Mouse (Mus musculus) kidney, postnatal 36 days (tissue): Measurements from ENCODE around the gene Smagp.
A peak's percentile ranks its signal among the peaks of the same experiment; 100 is the strongest.
"Not testable (repeated sequence)": the region's sequence is repeated elsewhere in the genome, so short reads cannot be mapped to it uniquely, and the experiment has no call there.

Experiments
- DNase-seq, 2 experiments: peaks; one replicate each; pipeline ENCODE4 v3.0.0; 2021 to 2022; ENCODE audit warnings: mixed read lengths in 2 of 2

Gene Smagp

DNA sequence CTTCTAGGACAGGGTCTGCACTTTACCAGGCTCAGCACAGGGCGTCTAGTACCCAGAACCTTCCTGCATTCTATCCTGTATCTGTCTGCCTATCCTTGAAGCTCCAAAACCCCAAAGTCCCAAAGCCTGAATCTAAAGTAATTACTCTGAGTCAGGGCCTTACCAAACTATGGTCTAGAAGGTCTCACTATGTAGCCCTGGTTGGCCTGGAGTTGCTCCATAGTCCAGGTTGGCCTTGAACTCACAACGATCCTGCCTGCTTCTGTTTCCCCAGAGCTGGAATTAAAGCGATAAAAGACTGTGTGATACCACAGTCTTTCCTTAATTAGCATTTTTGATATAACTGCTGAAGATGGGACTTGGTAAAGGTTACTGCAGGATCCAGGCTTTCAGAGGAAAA is 12.3 kb downstream of the Smagp start:
- DNase-seq = no peak

DNA sequence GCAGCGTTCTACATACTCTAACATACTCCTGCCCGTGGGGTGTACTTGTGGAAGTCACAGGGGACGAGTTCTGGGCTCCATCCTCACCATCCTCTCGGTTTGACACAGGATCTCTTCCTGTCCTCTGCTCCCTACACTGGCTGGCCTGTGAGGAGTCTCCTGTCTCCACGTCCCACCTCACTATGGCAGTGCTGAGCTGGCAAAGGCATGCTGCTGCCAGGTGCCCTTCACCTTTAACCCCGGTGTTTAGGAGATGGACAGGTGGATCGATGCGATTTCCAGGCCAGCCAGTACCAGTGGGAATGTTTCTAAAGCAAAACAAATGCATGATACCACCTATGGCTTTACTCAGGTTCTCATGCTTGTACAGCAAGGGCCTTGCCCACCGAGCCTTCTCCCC is 13.0 kb downstream of the Smagp start:
- DNase-seq = no peak

DNA sequence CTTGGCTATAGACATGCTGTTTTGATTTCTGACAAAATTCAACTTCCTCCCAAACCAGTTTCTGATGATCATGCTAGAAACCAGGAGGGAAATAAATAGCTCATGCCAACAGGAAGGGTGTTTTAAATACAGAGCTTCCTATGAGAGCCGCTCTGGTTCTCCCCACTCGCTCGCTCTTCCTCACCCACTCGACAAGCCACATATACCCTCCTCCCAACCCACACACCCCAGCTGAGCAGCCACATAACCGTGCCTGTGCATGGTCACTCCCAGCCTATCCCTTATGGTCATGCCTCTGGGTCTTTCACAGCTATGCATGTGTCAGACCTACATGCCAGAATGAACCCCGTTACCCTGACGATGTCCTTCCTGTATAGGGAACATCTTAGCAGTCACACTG is 14.6 kb downstream of the Smagp start:
- DNase-seq = no peak

DNA sequence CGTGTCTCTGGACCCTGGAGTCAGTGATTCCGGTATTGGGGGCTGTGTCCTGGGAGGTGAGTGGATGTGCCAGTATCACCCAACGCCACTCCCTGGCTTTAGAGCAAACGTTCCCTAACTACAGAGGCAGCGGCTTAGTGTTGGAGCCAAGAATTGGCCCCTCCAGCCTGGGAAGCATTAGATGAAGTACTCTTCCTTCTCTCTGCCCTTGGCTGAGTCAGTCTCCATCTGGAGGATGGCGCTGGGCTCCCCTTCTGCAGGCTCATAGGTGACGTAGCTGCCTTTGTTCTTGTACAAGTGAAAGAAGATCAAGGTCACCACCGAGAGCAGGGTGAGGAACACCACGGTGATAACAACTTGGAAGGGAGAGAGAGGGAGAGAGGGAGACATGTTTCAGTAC is 15.1 kb downstream of the Smagp start:
- DNase-seq = not testable (repeated sequence)

DNA sequence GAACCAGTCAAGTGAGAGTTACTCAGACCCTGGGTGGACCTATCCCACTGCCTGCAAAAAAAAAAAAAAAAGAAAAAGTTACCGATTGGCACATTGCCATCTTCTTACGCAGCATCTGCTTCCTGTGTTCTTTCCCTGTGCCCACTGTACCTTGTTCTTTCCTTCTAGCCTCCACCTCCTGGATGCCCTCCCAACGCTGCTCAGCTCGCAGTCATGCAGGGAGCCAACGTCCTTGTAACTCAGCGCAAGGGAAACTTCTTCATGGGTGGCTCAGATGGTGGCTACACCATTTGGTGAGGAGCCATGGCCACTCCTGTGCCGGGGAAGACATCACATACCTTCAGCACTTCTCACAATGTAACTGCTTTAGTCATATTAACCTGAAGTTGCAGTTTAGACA is 17.5 kb downstream of the Smagp start:
- DNase-seq = no peak

DNA sequence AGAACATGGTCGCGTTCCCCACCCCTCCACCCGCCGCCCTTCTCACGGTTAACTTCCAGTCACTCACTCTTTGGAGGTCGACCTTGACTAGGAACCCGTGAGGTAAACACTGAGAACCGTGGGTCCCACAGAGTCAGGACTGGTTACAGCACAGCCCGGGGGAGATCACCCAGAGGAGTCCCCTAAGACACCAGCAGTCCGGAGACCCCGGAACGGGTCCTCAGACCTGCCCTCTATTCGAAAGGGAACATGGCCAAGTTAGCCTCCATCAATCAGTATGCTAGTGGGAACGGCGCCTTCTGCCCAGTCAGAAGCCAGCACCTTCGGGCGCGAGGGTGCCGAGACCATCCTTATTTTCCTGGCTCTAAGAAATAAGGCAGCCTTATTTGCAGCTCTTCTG is 20.5 kb downstream of the Smagp start:
- DNase-seq = no peak

DNA sequence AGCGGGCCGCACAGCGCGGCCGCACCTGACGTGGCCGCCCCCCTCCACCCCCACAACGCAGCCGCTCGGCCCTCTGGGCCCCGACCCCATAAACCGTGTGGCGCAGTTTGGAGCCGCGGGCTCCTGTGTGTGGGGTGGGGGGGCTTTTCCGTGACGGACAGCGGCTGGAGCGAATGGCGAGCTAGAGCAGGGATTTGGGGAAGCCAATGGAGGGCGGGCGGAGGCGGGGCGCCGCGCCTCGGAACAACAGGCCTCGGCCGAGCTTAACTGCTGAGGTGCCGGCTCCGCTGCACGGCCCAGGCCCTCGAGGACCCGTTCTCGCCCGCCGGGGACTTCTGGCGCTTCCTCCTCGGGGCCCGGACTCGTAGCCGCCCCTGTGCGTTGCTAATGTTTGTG is 20.9 kb downstream of the Smagp start:
- DNase-seq = peak; percentile 94 to 97

DNA sequence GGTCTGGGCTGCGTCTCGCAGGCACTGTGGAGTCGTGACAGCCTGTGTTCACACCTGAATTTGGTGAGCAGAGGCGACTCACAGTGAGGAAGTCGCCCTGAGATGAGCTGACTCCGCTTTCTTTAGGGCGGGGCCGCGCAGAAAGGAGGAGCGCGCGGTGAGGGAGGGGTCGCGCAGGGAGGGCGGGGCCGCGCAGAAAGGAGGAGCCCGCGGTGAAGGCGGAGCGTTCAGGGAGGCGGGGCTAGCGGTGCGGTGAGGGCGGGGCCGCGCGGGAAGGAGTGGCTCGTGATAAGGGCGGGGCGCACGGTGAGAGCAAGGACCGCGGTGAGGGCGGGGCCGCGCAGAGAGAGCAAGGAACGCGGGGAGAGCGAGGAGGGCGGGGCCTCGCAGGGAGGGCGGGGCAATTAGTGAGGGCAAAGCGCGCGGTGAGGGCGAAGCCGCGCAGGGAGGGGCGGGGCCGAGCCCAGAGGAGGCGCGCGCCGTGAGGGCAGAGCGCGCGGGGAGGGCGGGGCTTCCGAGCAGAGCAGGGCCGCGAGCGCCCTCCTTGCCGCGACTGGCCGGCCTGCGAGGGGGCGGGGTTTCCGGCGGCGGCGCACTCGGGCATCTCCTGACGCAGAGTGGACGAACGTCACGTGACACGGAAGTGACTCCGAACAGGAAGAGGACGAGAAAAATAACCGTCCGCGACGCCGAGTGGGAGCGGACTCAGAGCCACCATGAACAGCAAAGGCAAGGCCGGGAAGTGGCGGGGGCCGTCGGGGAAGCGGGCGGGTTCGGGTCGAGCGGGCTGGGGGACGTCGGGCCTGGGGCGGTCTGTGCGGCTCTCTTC is 21.5 kb downstream of the Smagp start, which contains the start of gene Dazap2:
Gene Dazap2 (plus strand): TSS at position 354 of the 829 bp plus-strand sequence.
- DNase-seq = peak; percentile 98 to 100

DNA sequence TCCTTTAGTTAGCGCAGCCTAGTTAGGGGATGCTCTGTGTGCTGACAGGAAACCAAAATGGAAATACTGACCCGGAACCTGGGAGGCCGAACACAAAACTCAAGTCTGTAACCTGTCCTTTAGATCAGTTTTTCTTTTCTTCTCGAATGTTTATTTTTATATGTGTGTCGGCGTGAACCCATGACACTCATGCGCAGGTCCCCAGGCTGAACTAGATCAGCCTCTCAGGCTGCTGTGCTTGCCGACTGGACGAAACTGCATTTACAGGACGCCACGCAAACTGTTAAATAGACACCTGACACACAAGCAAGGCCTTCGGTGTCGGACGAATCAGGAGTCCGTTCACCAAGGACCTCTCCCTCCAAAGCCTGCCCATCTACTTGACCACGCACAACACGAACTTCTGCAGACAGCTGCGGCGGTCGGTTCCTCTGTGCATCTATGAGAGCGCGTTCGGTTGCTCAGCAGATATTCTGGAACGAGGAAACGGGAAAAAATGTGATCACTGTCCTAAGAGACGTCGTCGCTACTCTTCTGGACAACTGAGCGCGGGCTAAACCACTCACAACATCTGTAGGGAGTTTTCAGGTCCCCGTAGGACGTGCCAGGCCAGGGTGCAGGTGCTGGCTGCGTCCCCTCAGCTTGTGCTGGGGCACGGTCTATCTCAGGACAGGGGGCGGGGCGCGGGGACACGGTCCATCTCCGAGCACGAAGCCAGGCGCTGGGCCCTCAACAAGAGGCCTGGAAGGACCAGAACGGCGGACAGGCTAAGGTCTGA is 22.3 kb downstream of the Smagp start:
- DNase-seq = no peak

DNA sequence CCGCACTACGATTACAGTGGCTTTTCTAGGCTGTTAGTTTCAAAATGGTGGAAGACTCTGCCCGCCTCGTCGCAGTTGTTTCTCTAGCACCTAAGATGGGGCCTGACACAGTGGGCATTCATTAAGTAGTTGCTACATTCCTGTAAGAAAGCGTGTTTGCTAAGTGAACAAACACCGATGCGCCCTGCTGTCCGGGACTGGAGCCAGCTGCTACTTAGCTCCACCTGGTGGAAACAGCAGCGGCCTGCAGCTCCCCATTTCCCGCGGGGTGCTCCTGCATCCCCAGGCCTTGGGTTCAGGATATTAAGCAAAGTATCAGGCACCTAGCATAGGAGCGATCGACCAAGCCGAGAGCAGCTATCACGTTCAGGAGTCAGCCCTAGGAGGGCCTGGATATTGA is 23.2 kb downstream of the Smagp start:
- peak; percentile 72 to 84 for DNase-seq

DNA sequence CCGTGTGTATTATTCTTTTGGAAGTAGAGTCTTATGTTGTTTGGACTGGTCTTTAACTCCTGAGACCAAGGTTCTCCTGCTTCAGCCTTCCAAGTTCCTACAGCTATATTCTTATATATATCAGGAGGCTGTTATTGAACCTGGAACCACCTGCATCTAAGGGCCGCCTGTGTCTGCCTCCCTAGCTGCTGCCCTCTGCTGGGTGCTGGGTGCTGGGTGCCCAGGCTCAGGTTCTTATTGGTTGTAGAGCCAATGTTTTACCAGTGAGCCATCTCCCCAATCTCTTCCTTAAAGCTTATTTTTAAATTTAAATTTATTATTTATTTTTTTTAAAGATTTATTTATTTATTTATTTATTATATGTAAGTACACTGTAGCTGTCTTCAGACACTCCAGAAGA is 24.3 kb downstream of the Smagp start:
- peak in 1 of 2 experiments; percentile 77 for DNase-seq

DNA sequence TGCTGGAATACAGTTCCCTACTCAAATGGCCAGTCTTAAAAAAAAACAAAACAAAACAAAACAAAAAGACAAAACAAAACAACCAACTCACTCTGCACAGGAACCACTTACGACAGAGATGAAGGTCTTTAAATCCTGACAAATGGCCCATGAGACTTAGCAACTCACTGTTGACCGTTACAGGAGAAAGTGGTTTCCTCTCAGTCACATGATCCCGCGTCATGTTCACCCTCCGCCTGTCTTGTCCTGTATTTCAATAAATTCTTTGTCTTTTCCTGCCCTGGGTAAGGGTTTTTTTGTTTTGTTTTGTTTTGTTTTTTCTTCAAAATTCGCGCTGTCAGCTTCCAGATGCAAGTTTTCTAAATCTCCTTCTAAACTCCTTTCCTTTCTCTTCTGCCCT is 24.8 kb downstream of the Smagp start:
- no peak for DNase-seq

DNA sequence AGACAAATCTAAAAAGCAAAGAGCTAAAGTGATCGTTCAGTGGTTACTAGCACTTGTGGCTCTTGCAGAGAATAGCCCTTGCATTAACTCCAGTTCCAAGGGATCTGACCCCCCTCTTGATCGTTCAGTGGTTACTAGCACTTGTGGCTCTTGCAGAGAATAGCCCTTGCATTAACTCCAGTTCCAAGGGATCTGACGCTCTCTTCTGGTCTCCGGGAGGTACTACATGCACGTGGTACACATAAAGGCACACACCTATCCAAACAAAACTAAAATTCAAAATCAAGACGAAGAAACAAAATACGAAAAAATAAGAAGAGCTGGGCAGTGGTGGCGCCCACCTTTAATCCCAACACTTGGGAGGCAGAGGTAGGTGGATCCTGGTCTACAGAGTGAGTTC is 30.1 kb downstream of the Smagp start:
- peak in 1 of 2 experiments; percentile 68 for DNase-seq

DNA sequence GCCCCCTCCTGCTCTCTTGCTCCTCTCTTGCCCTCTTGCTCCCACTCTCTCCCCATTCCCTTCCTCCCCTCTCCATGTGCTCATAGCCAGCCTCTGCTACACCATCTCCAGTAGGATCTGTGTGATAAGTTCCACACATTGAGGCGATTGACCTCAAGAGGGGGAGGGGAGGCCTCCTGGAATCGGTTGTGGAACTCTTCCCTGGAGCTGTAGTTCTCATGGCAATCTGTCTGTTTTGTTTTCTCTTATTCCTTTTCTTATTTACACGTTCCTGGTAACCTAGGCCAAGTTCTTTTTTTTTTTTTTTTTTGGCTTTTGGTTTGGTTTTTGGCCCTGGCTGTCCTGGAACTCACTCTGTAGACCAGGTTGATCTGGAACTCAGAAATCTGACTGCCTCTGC is 35.1 kb downstream of the Smagp start:
- DNase-seq = peak in 1 of 2 experiments; percentile 50

DNA sequence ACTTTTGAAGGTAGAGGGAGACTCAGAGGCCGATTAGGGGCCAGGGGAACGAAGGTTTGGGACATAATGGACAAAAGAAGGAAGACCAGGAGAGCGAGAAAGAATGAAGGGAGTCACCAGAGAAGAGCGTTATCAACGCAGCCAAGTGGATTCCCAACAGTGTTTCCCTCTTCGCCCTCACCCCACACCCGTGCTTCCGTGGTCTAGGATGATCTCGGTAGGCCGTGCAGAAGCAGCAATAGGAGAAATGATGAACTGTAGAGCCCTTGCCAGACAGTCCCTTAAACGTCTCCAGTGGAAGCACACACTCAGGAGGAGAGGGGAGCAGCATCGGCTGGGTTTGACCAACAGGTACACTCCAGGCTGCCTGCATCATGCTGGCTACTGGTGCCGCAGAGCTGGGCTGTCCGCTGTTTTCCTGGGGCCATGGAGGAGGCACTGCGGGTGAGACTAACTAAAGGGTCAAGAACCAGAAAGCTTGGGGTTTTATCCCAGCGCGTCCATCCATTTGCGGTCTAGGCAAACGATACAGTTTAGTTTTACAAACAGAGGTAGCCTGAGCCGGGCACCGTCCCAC is 36.0 kb downstream of the Smagp start:
- peak in 1 of 2 experiments; percentile 51 for DNase-seq

DNA sequence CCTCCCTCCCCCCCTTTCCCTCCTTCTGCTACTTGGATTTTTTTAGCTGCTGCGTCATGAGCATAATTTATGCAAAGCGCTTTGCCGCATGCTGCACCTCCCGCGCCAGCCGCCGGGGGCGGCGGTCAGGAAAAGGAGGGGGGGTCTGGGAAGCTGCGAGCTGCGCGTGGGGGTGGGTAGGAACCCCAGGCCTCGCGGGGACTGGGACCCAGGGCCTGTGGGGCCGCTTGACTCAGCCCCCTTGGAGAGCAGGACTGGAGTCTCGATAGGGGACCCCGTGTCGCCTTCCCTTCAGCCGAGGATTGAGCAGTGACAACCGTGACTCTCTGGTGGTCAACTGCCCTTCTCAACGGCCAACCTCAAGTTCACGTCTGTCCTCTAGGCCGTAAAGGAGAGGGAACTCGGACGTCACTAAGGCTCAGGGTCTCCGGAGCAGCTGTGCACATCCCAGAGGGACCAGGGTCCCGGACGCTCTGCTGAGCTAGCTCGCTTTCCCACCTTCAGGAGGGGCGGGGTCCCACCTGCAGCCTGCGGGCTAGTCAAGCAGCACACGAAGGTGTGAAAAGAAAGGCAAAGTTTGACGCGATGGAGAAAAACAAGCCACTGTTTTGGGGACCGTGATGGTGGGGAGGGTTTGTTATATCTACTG is 36.6 kb downstream of the Smagp start:
- DNase-seq = peak; percentile 85 to 89

DNA sequence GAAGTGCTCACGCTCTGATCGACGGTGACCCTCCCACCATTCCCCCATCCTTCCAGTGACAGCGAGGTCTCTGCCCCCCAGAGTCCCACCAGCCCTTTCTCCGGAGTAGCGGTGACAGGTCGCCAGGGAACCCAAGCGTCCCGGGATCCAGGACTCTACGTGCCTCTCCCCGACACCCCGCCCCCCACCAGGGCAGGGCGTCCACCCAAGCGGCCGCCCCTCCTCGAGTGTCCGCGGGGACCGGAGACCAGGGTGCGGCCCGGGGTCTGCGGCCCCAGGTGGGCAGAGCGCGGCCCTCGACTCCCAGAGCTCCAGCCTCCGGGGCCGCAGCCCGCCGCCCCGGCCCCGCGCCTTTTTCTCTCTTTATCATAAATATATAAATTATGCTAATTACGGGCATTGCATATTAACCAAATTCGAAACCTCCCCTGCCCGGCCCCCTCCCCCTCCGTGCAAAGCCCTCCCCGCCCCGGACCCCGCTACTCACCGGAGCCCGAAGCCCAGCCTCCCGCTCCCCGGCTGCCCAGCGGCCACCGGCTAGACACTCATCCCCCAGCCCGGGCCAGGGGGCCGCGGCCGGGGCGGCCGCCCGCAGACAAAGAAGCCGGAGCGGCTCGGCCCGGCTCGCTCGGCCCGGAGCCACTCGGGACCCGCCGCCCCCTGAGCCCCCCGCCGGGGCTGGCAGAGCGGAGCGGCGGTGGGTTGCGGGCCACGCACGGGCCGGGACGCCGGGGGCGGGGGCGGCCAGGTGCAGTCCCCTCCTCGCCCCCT is 37.3 kb downstream of the Smagp start, which contains the start of gene Pou6f1:
Gene Pou6f1 (minus strand): TSS at position 709 of the 771 bp plus-strand sequence.
- DNase-seq = peak; percentile 74 to 86

DNA sequence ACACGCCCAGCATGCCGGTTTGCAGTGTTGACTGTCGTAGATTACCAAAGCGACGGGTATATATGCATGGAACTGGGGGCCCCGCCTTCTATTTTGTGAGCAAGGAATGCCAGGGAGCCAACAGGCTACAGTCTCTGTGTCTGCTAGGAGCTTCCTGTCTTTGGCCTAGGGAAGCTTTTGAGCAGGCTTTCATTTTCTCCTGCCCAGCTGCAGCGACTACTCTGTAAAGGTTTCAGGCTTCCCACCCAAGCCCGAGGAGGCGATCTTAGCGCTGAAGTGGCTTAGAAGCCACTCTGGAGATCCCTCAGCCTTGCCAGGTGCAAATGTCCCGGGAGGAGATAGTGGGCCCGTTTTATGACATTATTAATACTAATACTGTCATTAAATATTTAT is 37.9 kb downstream of the Smagp start:
- DNase-seq = peak; percentile 63 to 74

DNA sequence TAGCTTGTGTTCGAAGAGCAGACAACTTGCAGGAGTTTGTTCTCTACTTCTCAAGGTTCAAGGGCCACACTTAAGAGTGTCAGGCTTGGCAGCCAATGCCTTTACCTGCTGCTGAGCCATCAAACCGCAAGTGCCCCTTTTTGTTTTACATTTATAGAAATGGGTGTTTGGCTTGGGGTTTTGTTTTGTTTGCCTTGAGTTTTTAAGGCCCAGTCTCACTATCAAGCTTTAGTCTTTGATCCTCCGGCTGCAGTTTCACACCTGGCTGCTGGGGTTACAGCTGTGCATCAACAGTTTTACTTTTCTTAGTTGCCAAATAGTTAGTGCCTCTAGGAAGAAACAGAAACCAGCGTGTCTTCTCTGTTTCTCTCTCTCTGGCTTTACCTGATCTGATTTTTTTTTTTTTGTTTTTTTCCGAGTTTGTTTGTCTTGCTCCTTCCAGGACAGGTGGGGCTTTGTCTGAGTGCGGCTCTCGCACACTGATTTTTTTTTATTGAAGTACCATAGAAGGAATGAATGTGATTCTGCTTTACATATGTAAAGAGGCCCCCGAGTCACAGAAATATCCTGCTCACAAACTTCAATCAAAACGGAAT is 38.4 kb downstream of the Smagp start:
- peak in 1 of 2 experiments; percentile 53 for DNase-seq

DNA sequence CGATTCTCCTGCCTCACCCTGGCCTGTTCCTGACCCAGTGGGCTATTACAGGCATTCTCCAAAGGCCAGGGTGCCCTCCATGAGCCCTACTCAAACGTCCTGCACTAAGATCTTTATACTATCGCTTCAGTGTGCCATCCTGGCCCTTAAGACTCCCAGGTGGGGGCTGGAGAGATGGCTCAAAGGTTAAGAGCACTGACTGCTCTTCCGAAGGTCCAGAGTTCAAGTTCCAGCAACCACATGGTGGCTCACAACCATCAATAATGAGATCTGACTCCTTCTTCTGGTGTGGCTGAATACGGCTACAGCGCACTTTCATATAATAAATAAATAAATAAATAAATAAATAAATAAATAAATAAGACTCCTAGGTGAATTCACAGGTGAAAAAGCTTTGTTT is 43.9 kb downstream of the Smagp start:
- peak in 1 of 2 experiments; percentile 54 for DNase-seq

DNA sequence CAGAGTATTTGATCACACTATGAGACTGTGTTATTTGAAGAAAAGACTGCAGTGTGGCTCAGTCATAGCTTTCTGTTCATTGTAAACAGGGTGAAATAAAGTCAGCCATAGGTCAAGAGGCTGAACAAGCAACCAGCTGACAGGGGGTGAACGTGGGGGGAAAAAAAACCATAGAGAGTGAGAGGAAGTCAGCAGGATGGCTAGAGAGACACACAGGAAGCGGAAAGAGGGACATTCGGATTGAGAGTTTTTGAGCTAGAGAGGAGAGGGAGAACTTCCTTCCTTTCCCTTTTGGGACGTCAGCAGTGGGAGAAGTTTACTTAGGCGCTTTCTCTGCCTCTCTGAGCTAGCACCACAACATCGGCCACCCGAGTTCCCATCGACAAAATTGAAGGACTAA is 46.3 kb downstream of the Smagp start:
- no peak for DNase-seq

DNA sequence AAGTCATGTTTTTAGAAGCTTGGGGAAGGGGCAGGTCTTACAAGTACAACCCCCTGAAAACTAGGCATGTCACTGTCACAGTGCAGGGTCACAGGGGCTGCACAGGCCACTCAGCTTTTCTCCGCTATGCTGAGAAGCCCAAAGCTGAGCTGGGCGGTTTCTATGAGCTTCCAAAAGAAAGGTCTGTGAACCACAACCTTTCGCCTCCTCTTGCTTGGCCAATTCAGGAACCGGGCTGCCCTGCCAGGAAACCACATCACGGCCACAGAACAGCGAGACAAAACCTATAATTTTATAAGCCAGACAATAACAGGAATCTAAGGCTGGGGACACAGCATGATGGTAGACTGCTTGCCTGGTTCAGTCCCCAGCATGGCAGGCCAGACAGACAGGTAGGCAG is 48.4 kb downstream of the Smagp start:
- peak; percentile 50 to 54 for DNase-seq
